Mouse (Mus musculus): Measurements from ENCODE around the gene Aqp9. TPM values are rescaled to one million over a fixed set of nuclear protein-coding genes. Genes with fewer than 3 reads are reported as not detected.
A peak's percentile ranks its signal among the peaks of the same experiment; 100 is the strongest.
"Not testable (repeated sequence)": the region's sequence is repeated elsewhere in the genome, so short reads cannot be mapped to it uniquely, and the experiment has no call there.

Gene Aqp9
- total RNA-seq, 2 experiments from 2014 or later: 1.1 to 1.4 TPM

- peak; percentile 68 for ATAC-seq (replicated peaks; ENCODE audit: poor library complexity, severe bottlenecking)
Measured at GRCm38 (mm10) chr9:71148890-71149289, 19.6 kb downstream of the Aqp9 start.

- ATAC-seq (replicated peaks; ENCODE audit: poor library complexity, severe bottlenecking): no peak
Measured at GRCm38 (mm10) chr9:71146210-71146609, 22.3 kb downstream of the Aqp9 start.

DNA sequence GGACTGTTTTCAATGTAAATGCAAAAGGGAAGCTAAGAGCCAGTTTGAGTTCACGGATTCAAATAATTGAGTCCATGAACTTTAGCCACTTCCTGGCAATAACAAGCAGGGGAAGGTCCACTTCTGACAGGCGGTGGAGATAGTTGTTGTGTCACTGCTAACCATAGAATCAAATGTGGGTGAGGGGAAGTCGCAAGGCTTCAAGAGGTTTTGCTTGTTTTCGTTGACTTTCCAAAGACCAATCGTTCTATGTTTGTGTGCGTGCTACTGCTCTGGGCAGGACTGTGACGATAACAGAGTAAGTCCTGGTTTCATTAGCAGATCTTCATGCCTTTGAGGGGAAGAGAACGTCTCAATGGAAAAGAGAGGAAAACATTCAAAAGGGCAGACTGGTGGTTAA, 28.3 kb downstream of the Aqp9 start:
- no peak for ATAC-seq (replicated peaks; ENCODE audit: poor library complexity, severe bottlenecking)

DNA sequence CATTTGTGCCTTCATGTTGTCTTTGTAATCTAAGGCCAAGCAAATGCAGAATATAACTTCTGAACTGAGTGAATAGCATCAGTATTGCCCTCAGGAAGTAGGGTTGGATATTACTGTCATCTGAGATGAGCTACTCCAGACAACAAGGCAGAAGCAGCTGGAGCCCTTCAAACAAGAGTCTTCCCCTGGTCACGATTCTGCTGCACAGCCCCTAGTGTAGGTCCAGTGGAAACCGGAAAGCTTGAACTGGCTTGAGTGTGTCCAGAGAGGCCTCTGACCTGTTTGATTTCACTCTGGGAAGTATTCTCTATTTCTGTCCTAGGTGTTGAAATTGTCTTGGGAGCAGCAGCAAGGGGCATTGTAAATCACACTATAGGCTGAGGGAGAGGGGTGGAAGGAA, 29.5 kb downstream of the Aqp9 start:
- no peak for ATAC-seq (replicated peaks; ENCODE audit: poor library complexity, severe bottlenecking)

- ATAC-seq (replicated peaks; ENCODE audit: poor library complexity, severe bottlenecking): no peak
Measured at GRCm38 (mm10) chr9:71137267-71137945, 31.1 kb downstream of the Aqp9 start.

- ATAC-seq (replicated peaks; ENCODE audit: poor library complexity, severe bottlenecking): no peak
Measured at GRCm38 (mm10) chr9:71135073-71135472, 33.4 kb downstream of the Aqp9 start.

GRCm38 (mm10) chr9:71133190-71133589, 35.3 kb downstream of the Aqp9 start:
- ATAC-seq (replicated peaks; ENCODE audit: poor library complexity, severe bottlenecking): no peak

- ATAC-seq (replicated peaks; ENCODE audit: poor library complexity, severe bottlenecking): no peak
Measured at GRCm38 (mm10) chr9:71131822-71132221, 36.7 kb downstream of the Aqp9 start.

- ATAC-seq (replicated peaks; ENCODE audit: poor library complexity, severe bottlenecking): peak; percentile 93
Measured at GRCm38 (mm10) chr9:71128911-71129310, 39.6 kb downstream of the Aqp9 start.

DNA sequence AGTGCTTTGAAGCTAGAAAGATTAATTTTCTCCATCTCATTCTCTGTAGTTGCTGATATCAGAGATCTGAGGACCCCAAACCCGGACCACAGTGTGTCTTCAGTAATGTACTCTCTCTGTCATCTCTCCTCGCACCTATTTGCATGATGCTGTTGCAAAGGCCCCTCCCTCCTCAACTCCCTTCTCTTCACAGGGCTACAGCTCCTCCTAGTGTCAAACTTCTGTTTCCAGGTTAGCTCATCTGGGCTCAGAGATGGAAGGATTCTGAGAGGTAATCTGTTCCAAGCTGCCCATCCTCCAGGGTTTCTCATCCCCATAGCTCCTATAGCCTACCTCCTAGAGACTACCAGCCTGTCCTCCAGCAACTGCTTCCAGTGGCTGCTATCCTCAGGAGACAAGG, 42.3 kb downstream of the Aqp9 start:
- ATAC-seq (replicated peaks; ENCODE audit: poor library complexity, severe bottlenecking): no peak

- not testable (repeated sequence) for ATAC-seq (replicated peaks; ENCODE audit: poor library complexity, severe bottlenecking)
Measured at GRCm38 (mm10) chr9:71123095-71123494, 45.4 kb downstream of the Aqp9 start.

DNA sequence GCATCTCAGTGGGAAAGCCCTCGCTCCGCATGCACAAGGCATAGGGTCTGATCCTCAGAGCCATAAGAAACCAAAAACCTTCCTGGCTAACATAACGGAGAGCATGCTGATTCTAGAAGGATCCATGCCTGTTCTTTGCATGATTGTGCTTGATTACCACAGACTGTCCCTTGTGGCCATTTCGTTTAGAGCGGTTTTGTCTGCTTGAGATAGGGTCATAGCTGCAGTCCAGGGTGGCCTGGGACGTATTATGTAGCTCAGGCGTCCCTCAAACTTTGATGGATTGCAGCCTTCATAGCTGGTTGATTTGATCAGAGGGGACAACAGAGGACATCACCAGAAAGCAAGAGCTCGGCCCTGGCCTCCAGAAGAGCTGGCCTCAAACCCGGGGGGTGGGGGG, 47.6 kb downstream of the Aqp9 start:
- no peak for ATAC-seq (replicated peaks; ENCODE audit: poor library complexity, severe bottlenecking)

- ATAC-seq (replicated peaks; ENCODE audit: poor library complexity, severe bottlenecking): no peak
Measured at GRCm38 (mm10) chr9:71113166-71113565, 55.3 kb downstream of the Aqp9 start.

- no peak for ATAC-seq (replicated peaks; ENCODE audit: poor library complexity, severe bottlenecking)
Measured at GRCm38 (mm10) chr9:71103521-71103920, 65.0 kb downstream of the Aqp9 start.

- ATAC-seq (replicated peaks; ENCODE audit: poor library complexity, severe bottlenecking): no peak
Measured at GRCm38 (mm10) chr9:71094066-71094465, 74.4 kb downstream of the Aqp9 start.

GRCm38 (mm10) chr9:71092038-71092437, 76.4 kb downstream of the Aqp9 start:
- peak; percentile 68 for ATAC-seq (replicated peaks; ENCODE audit: poor library complexity, severe bottlenecking)

GRCm38 (mm10) chr9:71079201-71079600, 89.3 kb downstream of the Aqp9 start:
- no peak for ATAC-seq (replicated peaks; ENCODE audit: poor library complexity, severe bottlenecking)

DNA sequence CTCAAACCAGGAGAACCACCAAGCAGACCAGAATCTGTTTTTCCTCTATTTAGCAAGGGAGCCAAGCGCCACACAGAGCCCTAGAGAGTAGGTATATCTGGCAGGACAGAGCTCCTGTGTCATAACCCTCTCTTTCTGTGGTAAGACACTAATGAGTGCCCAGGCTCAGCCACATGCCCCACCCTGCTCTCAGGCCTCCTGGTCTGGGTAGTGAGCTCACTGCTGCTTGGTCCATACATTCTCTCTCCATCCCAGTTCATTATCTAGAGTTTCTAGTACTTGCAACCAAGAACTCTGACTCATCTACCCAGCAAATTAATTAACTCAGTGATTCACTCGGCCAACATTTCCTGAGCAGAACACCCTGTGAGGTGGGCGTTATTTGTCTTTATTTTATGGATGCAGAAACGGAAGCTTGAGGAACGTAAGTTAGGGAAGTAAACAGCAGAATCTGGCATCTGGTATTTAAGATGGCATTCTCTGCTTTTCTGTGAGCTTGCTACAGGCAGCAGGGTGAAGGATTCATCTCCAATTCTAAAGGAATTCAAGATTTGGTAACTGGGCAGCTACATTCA, 91.1 kb downstream of the Aqp9 start:
- ATAC-seq (replicated peaks; ENCODE audit: poor library complexity, severe bottlenecking): no peak

- no peak for ATAC-seq (replicated peaks; ENCODE audit: poor library complexity, severe bottlenecking)
Measured at GRCm38 (mm10) chr9:71076201-71076648, 92.3 kb downstream of the Aqp9 start.

DNA sequence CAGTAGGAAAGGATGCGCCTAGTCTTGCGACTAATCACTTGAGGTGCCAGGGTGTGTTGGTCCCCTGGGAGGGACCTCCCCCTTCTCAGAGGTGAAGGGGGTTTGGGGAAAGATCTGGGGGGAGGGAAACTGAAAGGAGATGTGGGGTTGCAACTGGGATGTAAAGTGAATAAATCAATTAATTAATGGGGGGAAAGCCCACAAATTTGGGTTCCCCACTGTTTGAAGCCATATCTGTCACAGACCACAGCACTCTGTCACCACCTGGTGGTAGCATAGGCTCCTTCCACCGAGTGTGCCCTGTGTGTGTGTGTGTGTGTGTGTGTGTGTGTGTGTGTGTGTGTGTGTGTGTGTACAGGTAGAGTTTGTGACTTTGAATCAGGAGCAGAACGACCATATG, 94.7 kb downstream of the Aqp9 start:
- peak; percentile 53 for ATAC-seq (replicated peaks; ENCODE audit: poor library complexity, severe bottlenecking)

DNA sequence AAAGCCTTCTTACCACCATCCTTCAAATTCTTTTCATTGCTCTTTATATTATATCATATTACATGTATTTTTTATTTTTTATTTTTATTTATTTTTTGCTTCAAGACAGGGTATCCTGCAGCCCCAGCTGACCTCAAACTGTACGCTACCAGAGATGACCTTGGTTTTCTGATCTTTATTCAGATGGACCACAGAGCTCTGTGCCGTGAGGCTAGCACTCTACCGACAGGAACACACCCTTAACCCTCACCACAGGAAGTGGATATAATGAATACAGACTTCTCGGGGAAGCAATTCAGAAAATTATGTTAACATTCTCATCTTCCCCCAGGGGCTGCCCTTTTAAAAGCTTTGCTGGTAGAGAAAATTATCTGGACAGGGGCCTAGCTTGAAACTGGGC, 95.4 kb downstream of the Aqp9 start:
- ATAC-seq (replicated peaks; ENCODE audit: poor library complexity, severe bottlenecking): no peak

GRCm38 (mm10) chr9:71072502-71072901, 96.0 kb downstream of the Aqp9 start:
- ATAC-seq (replicated peaks; ENCODE audit: poor library complexity, severe bottlenecking): no peak
